Mouse (Mus musculus) embryonic facial prominence, embryonic 11.5 days (tissue): ENCODE data around the gene Zscan12. TPM values are rescaled to one million over a fixed set of nuclear protein-coding genes. Genes with fewer than 3 reads are reported as not detected.

Source experiments
- ATAC-seq: fragments of 200-750 bp; cut with Nextera tagmentation; replicated peaks from 2 replicates; pipeline ENCODE4 v1.8.0; 2017; ENCODE audit warnings: low read depth; ENCODE audit not compliant: insufficient number of reproducible peaks, low FRiP score, low TSS enrichment
- DNase-seq: peaks from one replicate; pipeline ENCODE4 v3.0.0-alpha.2; 2015; ENCODE audit warnings: low spot score
- H3K27ac ChIP-seq: fragments of 300-500 bp; sonication (generic); replicated peaks from 2 replicates; pipeline ENCODE4 v1.5.1; 2014; ENCODE audit warnings: mild to moderate bottlenecking, low read depth, low read length, control low read depth
- H3K27me3 ChIP-seq: fragments of 300-500 bp; sonication (generic); 2 replicates; pipeline ENCODE4 v1.6.1; 2014; ENCODE audit warnings: mild to moderate bottlenecking, low read length, moderate library complexity, mixed read lengths; ENCODE audit not compliant: control insufficient read depth, insufficient read depth
- H3K36me3 ChIP-seq: fragments of 300-500 bp; sonication (generic); replicated peaks from 2 replicates; pipeline ENCODE4 v1.6.1; 2014; ENCODE audit warnings: low read depth, mild to moderate bottlenecking, low read length, moderate library complexity, mixed read lengths; ENCODE audit not compliant: control insufficient read depth, insufficient read depth
- H3K4me1 ChIP-seq: fragments of 300-500 bp; sonication (generic); 2 replicates; pipeline ENCODE4 v1.6.1; 2014; ENCODE audit warnings: low read length, mixed read lengths; ENCODE audit not compliant: control insufficient read depth, insufficient read depth
- H3K4me2 ChIP-seq: fragments of 300-500 bp; sonication (generic); 2 replicates; pipeline ENCODE4 v1.6.1; 2014; ENCODE audit warnings: low read depth, mild to moderate bottlenecking, control low read depth, low read length, moderate library complexity
- H3K4me3 ChIP-seq: fragments of 300-500 bp; sonication (generic); 2 replicates; pipeline ENCODE4 v1.5.1; 2014; ENCODE audit warnings: low read depth, low read length, control low read depth
- H3K9ac ChIP-seq: fragments of 300-500 bp; sonication (generic); replicated peaks from 2 replicates; pipeline ENCODE4 v1.6.1; 2014; ENCODE audit warnings: mild to moderate bottlenecking, control low read depth, low read length
- H3K9me3 ChIP-seq: fragments of 300-500 bp; sonication (generic); replicated peaks from 2 replicates; pipeline ENCODE4 v1.6.1; 2016; ENCODE audit warnings: mild to moderate bottlenecking, low read length, inconsistent platforms, mixed read lengths; ENCODE audit not compliant: control insufficient read depth
- WGBS: fragments of 180-500 bp; shearing (Covaris S2); extraction: QIAGEN DNeasy Blood & Tissue Kit; methylation state at CpG from one replicate; pipeline ENCODE4 v1.1.7; 2014; 5-methylcytosine and 5-hydroxymethylcytosine counted together
- microRNA-seq: library from miRNA; unstranded; fragments of <30 nt; microRNA quantifications from one replicate; pipeline ENCODE4, GENCODE M21; 2016; ENCODE audit warnings: borderline number of aligned reads
- polyA plus RNA-seq: library from polyadenylated mRNA; unstranded; fragments of >200 nt; fragmentation: Nextera tagmentation; extraction: Ambion mirVana; gene quantifications from 2 replicates; pipeline ENCODE4 v1.2.1, GENCODE M21; 2014

Zscan12 gene
- polyA plus RNA-seq, 1 experiment from 2014 or later: 21.5 TPM

DNA sequence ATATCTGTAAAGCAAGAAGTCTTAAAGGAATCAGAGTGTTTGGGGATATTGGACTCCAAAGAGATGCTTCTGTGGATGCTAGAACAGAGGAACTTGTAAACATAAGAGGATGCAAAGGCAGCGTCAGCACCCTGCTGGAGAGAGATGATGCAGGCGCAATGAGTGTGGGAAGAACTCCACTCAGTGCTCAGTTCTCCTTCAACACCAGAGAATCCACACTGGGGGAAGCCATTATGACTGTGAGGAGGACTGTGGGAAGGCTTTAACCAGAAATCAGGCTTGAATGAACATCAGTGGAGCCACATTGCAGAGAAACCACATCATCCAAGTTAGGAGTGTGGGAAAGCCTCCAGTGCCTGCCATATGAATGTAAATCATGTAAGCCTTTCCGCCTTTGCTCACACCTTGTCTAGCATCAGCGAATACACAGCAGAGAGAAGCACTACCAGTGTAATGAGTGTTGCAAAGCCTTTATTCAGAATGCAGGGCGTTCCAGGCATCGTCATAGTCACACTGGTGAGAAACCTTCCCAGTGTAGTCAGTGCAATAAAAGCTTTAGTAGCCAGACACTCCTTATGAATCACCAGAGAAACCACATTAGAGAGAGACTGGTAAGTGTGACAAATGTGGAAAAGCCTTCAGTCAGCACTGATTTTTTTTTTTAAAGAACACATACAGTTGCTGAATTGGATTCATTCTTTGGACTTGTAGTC, 54.8 kb downstream of the Zscan12 start:
- 82% methylated on average over 6 of the region's 6 CpGs for WGBS

DNA sequence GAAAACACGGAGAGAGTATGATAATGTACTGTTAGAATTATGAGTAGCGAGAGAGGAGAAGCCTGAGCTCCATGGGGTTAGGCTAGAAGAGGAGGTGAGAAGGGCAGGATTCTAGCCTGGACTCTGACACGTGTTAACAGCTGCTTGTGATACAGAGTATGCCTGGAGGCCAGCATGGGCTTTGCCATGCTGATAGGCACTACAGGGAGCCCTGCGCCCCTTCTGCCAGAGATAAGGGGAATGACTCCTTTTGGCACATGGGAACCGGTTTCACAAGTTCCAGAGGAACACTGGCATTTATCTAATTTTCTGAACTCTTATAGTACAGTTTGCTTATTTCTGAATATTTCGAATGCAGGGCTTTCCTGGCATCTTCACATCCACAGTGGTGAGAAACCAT, 56.2 kb downstream of the Zscan12 start:
- Histone ChIP-seq H3K9me3 (no peaks in the 10 kb centered on the region), H3K4me1 (no peaks in the 10 kb centered on the region), H3K27me3 (no peaks in the 10 kb centered on the region), H3K36me3 (no peaks in the 10 kb centered on the region), H3K27ac (no peak overlapping the region), H3K4me2 (no peak overlapping the region), H3K4me3 (no peak overlapping the region), H3K9ac (no peak overlapping the region)
- DNase-seq (no peak), ATAC-seq (no peak)
- WGBS: 59% methylated on average over 6 of the region's 6 CpGs

More for the DNA sequence above, 54.8 kb downstream of the Zscan12 start:
- H3K27me3 ChIP-seq: no peaks in the 10 kb centered on the region
- H3K36me3 ChIP-seq: no peaks in the 10 kb centered on the region
- no peak overlapping the region for H3K27ac ChIP-seq
- H3K4me2 ChIP-seq: no peak overlapping the region
- no peaks in the 10 kb centered on the region for H3K4me1 ChIP-seq
- no peak for DNase-seq
- no peak overlapping the region for H3K9ac ChIP-seq
- no peaks in the 10 kb centered on the region for H3K9me3 ChIP-seq
- no peak for ATAC-seq
- no peak overlapping the region for H3K4me3 ChIP-seq

Small RNAs within 50 kb of the gene (microRNA-seq; reads per million reads assigned to microRNA genes)
- not detected for gene Mir6942

Other genes with a start within 250 kb of the Zscan12 start
- not detected in 2 replicates for gene Olfr263, start 233.2 kb upstream of the Zscan12 start, polyA plus RNA-seq
- not detected in 2 replicates for gene Olfr1368, start 217.0 kb upstream of the Zscan12 start, polyA plus RNA-seq
- gene Trim27, start 183.4 kb upstream of the Zscan12 start, polyA plus RNA-seq: 148 and 160 TPM in 2 replicates
- not detected in 2 replicates for gene Gpx5, start 70.1 kb upstream of the Zscan12 start, polyA plus RNA-seq
- 0.41 and 0.67 TPM in 2 replicates for gene Gpx6, start 50.7 kb upstream of the Zscan12 start, polyA plus RNA-seq
- gene Olfr1367, start 15.9 kb upstream of the Zscan12 start, polyA plus RNA-seq: not detected in 2 replicates
- gene Zkscan3, start 39.9 kb downstream of the Zscan12 start, polyA plus RNA-seq: 84.9 and 89.5 TPM in 2 replicates
- gene Pgbd1, start 78.2 kb downstream of the Zscan12 start, polyA plus RNA-seq: 5.6 and 6.2 TPM in 2 replicates
- gene Zscan26, start 90.9 kb downstream of the Zscan12 start, polyA plus RNA-seq: 17.9 and 19.3 TPM in 2 replicates
- 1.9 and 3.1 TPM in 2 replicates for gene Nkapl, start 105.7 kb downstream of the Zscan12 start, polyA plus RNA-seq
- 3.8 and 4.2 TPM in 2 replicates for gene Zkscan4, start 116.1 kb downstream of the Zscan12 start, polyA plus RNA-seq
- gene Gm10065, start 116.6 kb downstream of the Zscan12 start, polyA plus RNA-seq: not detected in 2 replicates
- gene AK157302, start 132.4 kb downstream of the Zscan12 start, polyA plus RNA-seq: 0.35 and 0.41 TPM in 2 replicates
- gene Gm11273, start 138.6 kb downstream of the Zscan12 start, polyA plus RNA-seq: 1.9 and 5.2 TPM in 2 replicates
- gene Zkscan8, start 168.3 kb downstream of the Zscan12 start, polyA plus RNA-seq: 8.7 and 11.9 TPM in 2 replicates
- 0.13 and 0.24 TPM in 2 replicates for gene Olfr1366, start 180.0 kb downstream of the Zscan12 start, polyA plus RNA-seq
- gene Olfr1535, start 197.1 kb downstream of the Zscan12 start, polyA plus RNA-seq: not detected in 2 replicates
- not detected in 2 replicates for gene Olfr1364, start 218.9 kb downstream of the Zscan12 start, polyA plus RNA-seq